Comparison of ENCODE assay signal across 25 mouse cellular contexts in the genomic region with DNA sequence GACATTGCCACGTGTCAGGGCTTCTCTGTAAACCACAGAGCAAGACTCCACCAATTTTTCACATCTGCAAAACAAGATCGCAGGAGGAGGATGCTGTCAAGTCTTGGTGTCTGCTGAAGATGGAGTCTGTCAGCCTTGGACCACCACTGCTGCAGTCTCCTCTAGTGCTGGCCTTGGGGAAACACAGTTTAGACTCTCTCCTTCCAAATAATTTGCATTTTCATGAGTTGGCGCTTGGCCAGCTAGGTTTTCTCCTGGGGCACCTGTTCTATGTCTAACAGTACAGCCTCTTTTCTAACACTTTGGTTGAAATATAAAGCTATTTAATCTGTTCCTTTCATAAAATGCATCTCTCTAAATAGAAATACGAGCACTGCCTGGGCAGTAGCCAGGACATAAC. TPM values are rescaled to one million over a fixed set of nuclear protein-coding genes. Genes with fewer than 3 reads are reported as not detected.
DNase-seq lines count a peak whose midpoint lies in the region; ATAC-seq lines count a peak whose summit lies in the region.
"Had no signal": no experiment of that assay in that cellular context is flagged by ENCODE, and none has a peak within 500 bp of the region (broad histone marks: within the 10 kb centered on the region; RNA-seq: fewer than 3 reads in every experiment).

No protein-coding gene starts in this region.

- no peaks in the 10 kb centered on the region for H3K4me1 ChIP-seq in forebrain, embryonic 14.5 days (ENCODE audit: control insufficient read depth, insufficient read depth, low read length)
- peaks cover 6% of the 10 kb centered on the region; the same call in 1 of the 2 replicates for H3K4me1 ChIP-seq in forebrain, embryonic 13.5 days
- no peaks in the 10 kb centered on the region for H3K4me1 ChIP-seq in kidney, embryonic 15.5 days
- H3K4me1 ChIP-seq: embryonic facial prominence, embryonic 15.5 days; heart, embryonic 10.5 days; hindbrain, embryonic 13.5 days had no signal

- peak; percentile 50; the same call in 1 of the 2 replicates for ATAC-seq in forebrain, embryonic 14.5 days
- ATAC-seq in forebrain, embryonic 13.5 days = no peak
- ATAC-seq in kidney, embryonic 15.5 days (replicated peaks; ENCODE audit: low FRiP score) = no peak
- ATAC-seq: activated CD4-positive, CD25-positive, alpha-beta regulatory T cell, adult 4 months; hindbrain, postnatal 0 days; Patski had no signal

- no peak overlapping the region for H3K27ac ChIP-seq in forebrain, embryonic 14.5 days (ENCODE audit: low read depth, low read length)
- no peak overlapping the region for H3K27ac ChIP-seq in forebrain, embryonic 13.5 days
- H3K27ac ChIP-seq in kidney, embryonic 15.5 days = no peak overlapping the region
- H3K27ac ChIP-seq: embryonic facial prominence, embryonic 15.5 days; forebrain, embryonic 10.5 days; gastrocnemius, adult 2 months; heart, embryonic 10.5 days; hindbrain, embryonic 13.5 days; hindbrain, postnatal 0 days had no signal

- no peak overlapping the region for H3K9ac ChIP-seq in forebrain, embryonic 14.5 days (ENCODE audit: low read length)
- H3K9ac ChIP-seq in forebrain, embryonic 13.5 days = no peak overlapping the region
- H3K9ac ChIP-seq in kidney, embryonic 15.5 days = no peak overlapping the region
- H3K9ac ChIP-seq: embryonic facial prominence, embryonic 15.5 days; hindbrain, embryonic 13.5 days had no signal

- peak; percentile 20 for DNase-seq in forebrain, embryonic 14.5 days (ENCODE audit: low spot score)
- peak; percentile 24 for DNase-seq in kidney, adult 18-20 months
- DNase-seq in A20 (ENCODE audit: low read depth, low spot score) = peak; percentile 37
- DNase-seq in kidney, postnatal 10 days = peak; percentile 52
- DNase-seq in right cerebral cortex, postnatal 10 days (ENCODE audit: low spot score in 2 of 2) = no peak
- no peak for DNase-seq in gastrocnemius, postnatal 36 days
- DNase-seq: adrenal gland, postnatal 14 days; cerebellum, adult 18-20 months; cerebellum, adult 9-11 months; embryo, embryonic 11 days; gastrocnemius, adult 2 months; gastrocnemius, postnatal 25 days; heart, adult 18-20 months; heart, postnatal 10 days had no signal

- H3K4me2 ChIP-seq in forebrain, embryonic 14.5 days (ENCODE audit: low read length) = no peak overlapping the region
- no peak overlapping the region for H3K4me2 ChIP-seq in forebrain, embryonic 13.5 days
- no peak overlapping the region for H3K4me2 ChIP-seq in kidney, embryonic 15.5 days
- H3K4me2 ChIP-seq: embryonic facial prominence, embryonic 15.5 days; hindbrain, embryonic 13.5 days had no signal

- peaks cover 4% of the 10 kb centered on the region; the same call in 1 of the 2 replicates for H3K9me3 ChIP-seq in forebrain, embryonic 14.5 days (replicated peaks; ENCODE audit: control insufficient read depth, low read length)
- H3K9me3 ChIP-seq in forebrain, embryonic 13.5 days (replicated peaks) = peaks cover 13% of the 10 kb centered on the region
- H3K9me3 ChIP-seq in kidney, embryonic 15.5 days (replicated peaks) = 0 out of 2 replicates have a peak, but pooled peaks cover 5% of the 10 kb centered on the region
- H3K9me3 ChIP-seq: embryonic facial prominence, embryonic 15.5 days had no signal

- no peak overlapping the region for H3K4me3 ChIP-seq in forebrain, embryonic 14.5 days (ENCODE audit: low read depth, low read length)
- no peak overlapping the region for H3K4me3 ChIP-seq in forebrain, embryonic 13.5 days
- no peak overlapping the region for H3K4me3 ChIP-seq in kidney, embryonic 15.5 days (replicated peaks)
- H3K4me3 ChIP-seq: embryonic facial prominence, embryonic 15.5 days; erythroblast, embryonic 14.5 days; forebrain, embryonic 10.5 days; gastrocnemius, adult 2 months; heart, embryonic 10.5 days; hindbrain, embryonic 13.5 days had no signal

- intact Hi-C loops in gastrocnemius, postnatal 36 days (cut with DNase I) = no loop called here

- no peaks in the 10 kb centered on the region for H3K36me3 ChIP-seq in forebrain, embryonic 14.5 days (ENCODE audit: control insufficient read depth, insufficient read depth, low read length)
- H3K36me3 ChIP-seq in forebrain, embryonic 13.5 days (ENCODE audit: poor library complexity, severe bottlenecking) = no peaks in the 10 kb centered on the region
- no peaks in the 10 kb centered on the region for H3K36me3 ChIP-seq in kidney, embryonic 15.5 days
- H3K36me3 ChIP-seq: embryonic facial prominence, embryonic 15.5 days; forebrain, embryonic 10.5 days; heart, embryonic 10.5 days; hindbrain, embryonic 13.5 days had no signal

- no peaks in the 10 kb centered on the region for H3K27me3 ChIP-seq in forebrain, embryonic 14.5 days (replicated peaks; ENCODE audit: control insufficient read depth, insufficient read depth, low read length)
- H3K27me3 ChIP-seq in forebrain, embryonic 13.5 days = no peaks in the 10 kb centered on the region
- H3K27me3 ChIP-seq in kidney, embryonic 15.5 days = no peaks in the 10 kb centered on the region
- H3K27me3 ChIP-seq: CH12.LX; embryonic facial prominence, embryonic 15.5 days; hindbrain, embryonic 13.5 days; Patski had no signal

- WGBS in forebrain, embryonic 14.5 days = 64% methylated on average over 4 of the region's 4 CpGs
- WGBS in forebrain, embryonic 13.5 days = 74% methylated on average over 4 of the region's 4 CpGs
- WGBS in kidney, embryonic 15.5 days = 71% methylated on average over 4 of the region's 4 CpGs

RNA-seq across cellular contexts. Expression of gene Ifrd1, which starts 38.2 kb away (rescaled TPM):
- polyA plus RNA-seq in forebrain, embryonic 14.5 days (2014; fragmentation: Nextera tagmentation; extraction: Ambion mirVana) = 188 and 206 TPM in 2 replicates
- 183 and 186 TPM in 2 replicates for polyA plus RNA-seq in forebrain, embryonic 13.5 days (2015; fragmentation: Nextera tagmentation; extraction: Ambion mirVana)
- polyA plus RNA-seq in kidney, embryonic 15.5 days (2015; fragmentation: Nextera tagmentation; extraction: Ambion mirVana) = 102 and 105 TPM in 2 replicates
- total RNA-seq in gastrocnemius, postnatal 36 days (2021) = 100 to 1,000 TPM in 1 of 2 experiments, 10 to 100 TPM in 1; 91.4 to 119 TPM

Comparison
In these comparisons a context has a peak if more than half of its experiments do, and no peak if none do; other contexts are left out.
1. DNase-seq: peak in forebrain, embryonic 14.5 days (single experiment), kidney, adult 18-20 months (single experiment), A20 (single experiment) and kidney, postnatal 10 days (single experiment); none in right cerebral cortex, postnatal 10 days (0 of 2) and gastrocnemius, postnatal 36 days (0 of 2).